Mouse (Mus musculus): Measurements from ENCODE around the gene March4. TPM values are rescaled to one million over a fixed set of nuclear protein-coding genes. Genes with fewer than 3 reads are reported as not detected.

March4 gene
- polyA plus RNA-seq, 1 experiment = not detected

- no peak for TF ChIP-seq CTCF (IDR thresholded peaks at IDR 0.05; ENCODE audit: low read depth, low read length)
- TF ChIP-seq POLR2A (IDR thresholded peaks at IDR 0.05; ENCODE audit: insufficient read depth, low read length) = no peak
- TF ChIP-seq EP300 (IDR thresholded peaks at IDR 0.05; ENCODE audit: insufficient read depth, low read depth, low read length) = no peak
These were observed 25.8 kb downstream of the March4 start for GRCm38 (mm10) chr1:72510778-72511520.

GRCm38 (mm10) chr1:72509551-72509950, 27.2 kb downstream of the March4 start:
- Histone ChIP-seq H3K27me3 (ENCODE audit: control insufficient read depth, insufficient read depth, low read length, poor library complexity, severe bottlenecking) (no peaks in the 10 kb centered on the region; the same call in 1 of the 2 replicates), H3K4me1 (ENCODE audit: control insufficient read depth, insufficient read depth, low read length) (peaks cover 2% of the 10 kb centered on the region), H3K4me3 (ENCODE audit: low read depth, low read length) (no peak overlapping the region), H3K36me3 (ENCODE audit: control insufficient read depth, insufficient read depth, low read length, poor library complexity, severe bottlenecking) (no peaks in the 10 kb centered on the region), H3K9ac (ENCODE audit: low read depth, poor library complexity, severe bottlenecking) (no peak overlapping the region), H3K9me3 (replicated peaks; ENCODE audit: control insufficient read depth, insufficient read depth, low read length, poor library complexity, severe bottlenecking) (no peaks in the 10 kb centered on the region), H3K27ac (ENCODE audit: insufficient read depth, low read length) (no peak overlapping the region)
- TF ChIP-seq POLR2A (IDR thresholded peaks at IDR 0.05; ENCODE audit: insufficient read depth, low read length) (no peak), EP300 (IDR thresholded peaks at IDR 0.05; ENCODE audit: insufficient read depth, low read depth, low read length) (no peak), CTCF (IDR thresholded peaks at IDR 0.05; ENCODE audit: low read depth, low read length) (no peak)

More at GRCm38 (mm10) chr1:72510778-72511520, 25.8 kb downstream of the March4 start:
- Histone ChIP-seq H3K9me3 (replicated peaks; ENCODE audit: control insufficient read depth, insufficient read depth, low read length, poor library complexity, severe bottlenecking) (no peaks in the 10 kb centered on the region), H3K4me1 (ENCODE audit: control insufficient read depth, insufficient read depth, low read length) (peaks cover 2% of the 10 kb centered on the region), H3K36me3 (ENCODE audit: control insufficient read depth, insufficient read depth, low read length, poor library complexity, severe bottlenecking) (no peaks in the 10 kb centered on the region), H3K27me3 (ENCODE audit: control insufficient read depth, insufficient read depth, low read length, poor library complexity, severe bottlenecking) (no peaks in the 10 kb centered on the region), H3K27ac (ENCODE audit: insufficient read depth, low read length) (no peak overlapping the region), H3K9ac (ENCODE audit: low read depth, poor library complexity, severe bottlenecking) (no peak overlapping the region), H3K4me3 (ENCODE audit: low read depth, low read length) (no peak overlapping the region)

DNA sequence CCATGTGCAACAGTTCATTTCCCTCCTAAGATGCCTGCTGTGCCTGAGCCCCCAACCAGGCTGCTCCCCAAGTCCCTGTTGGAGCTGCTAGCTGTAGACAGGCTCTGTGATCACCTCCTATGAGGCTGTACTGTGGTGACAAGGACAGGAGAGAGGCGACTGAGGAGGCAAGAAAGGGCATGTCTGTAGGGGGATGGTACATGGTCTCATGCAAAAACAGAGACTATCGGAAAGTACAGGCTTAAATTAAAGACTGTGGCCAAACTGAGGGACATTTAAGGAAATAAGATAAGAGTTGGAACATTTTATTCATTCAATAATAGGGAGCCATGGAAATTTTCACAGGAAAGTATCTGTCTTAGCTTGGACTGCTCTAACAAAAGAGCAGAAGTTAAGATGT, 29.1 kb downstream of the March4 start:
- no peak for TF ChIP-seq EP300 (IDR thresholded peaks at IDR 0.05; ENCODE audit: insufficient read depth, low read depth, low read length)
- TF ChIP-seq POLR2A (IDR thresholded peaks at IDR 0.05; ENCODE audit: insufficient read depth, low read length) = no peak
- no peak for TF ChIP-seq CTCF (IDR thresholded peaks at IDR 0.05; ENCODE audit: low read depth, low read length)
- Histone ChIP-seq H3K9me3 (replicated peaks; ENCODE audit: control insufficient read depth, insufficient read depth, low read length, poor library complexity, severe bottlenecking) (no peaks in the 10 kb centered on the region), H3K27me3 (ENCODE audit: control insufficient read depth, insufficient read depth, low read length, poor library complexity, severe bottlenecking) (no peaks in the 10 kb centered on the region; the same call in 1 of the 2 replicates), H3K36me3 (ENCODE audit: control insufficient read depth, insufficient read depth, low read length, poor library complexity, severe bottlenecking) (no peaks in the 10 kb centered on the region), H3K4me3 (ENCODE audit: low read depth, low read length) (no peak overlapping the region), H3K9ac (ENCODE audit: low read depth, poor library complexity, severe bottlenecking) (no peak overlapping the region), H3K4me1 (ENCODE audit: control insufficient read depth, insufficient read depth, low read length) (peaks cover 2% of the 10 kb centered on the region), H3K27ac (ENCODE audit: insufficient read depth, low read length) (no peak overlapping the region)

- TF ChIP-seq EP300 (IDR thresholded peaks at IDR 0.05; ENCODE audit: insufficient read depth, low read depth, low read length) (no peak), CTCF (IDR thresholded peaks at IDR 0.05; ENCODE audit: low read depth, low read length) (no peak), POLR2A (IDR thresholded peaks at IDR 0.05; ENCODE audit: insufficient read depth, low read length) (no peak)
- H3K36me3 ChIP-seq (ENCODE audit: control insufficient read depth, insufficient read depth, low read length, poor library complexity, severe bottlenecking) = no peaks in the 10 kb centered on the region
- H3K4me3 ChIP-seq (ENCODE audit: low read depth, low read length) = no peak overlapping the region
- H3K9ac ChIP-seq (ENCODE audit: low read depth, poor library complexity, severe bottlenecking) = no peak overlapping the region
- H3K4me1 ChIP-seq (ENCODE audit: control insufficient read depth, insufficient read depth, low read length) = peaks cover 2% of the 10 kb centered on the region
- H3K27me3 ChIP-seq (ENCODE audit: control insufficient read depth, insufficient read depth, low read length, poor library complexity, severe bottlenecking) = no peaks in the 10 kb centered on the region; the same call in 1 of the 2 replicates
- H3K9me3 ChIP-seq (replicated peaks; ENCODE audit: control insufficient read depth, insufficient read depth, low read length, poor library complexity, severe bottlenecking) = no peaks in the 10 kb centered on the region
- H3K27ac ChIP-seq (ENCODE audit: insufficient read depth, low read length) = no peak overlapping the region
These were observed 30.5 kb downstream of the March4 start for GRCm38 (mm10) chr1:72506202-72506601.

DNA sequence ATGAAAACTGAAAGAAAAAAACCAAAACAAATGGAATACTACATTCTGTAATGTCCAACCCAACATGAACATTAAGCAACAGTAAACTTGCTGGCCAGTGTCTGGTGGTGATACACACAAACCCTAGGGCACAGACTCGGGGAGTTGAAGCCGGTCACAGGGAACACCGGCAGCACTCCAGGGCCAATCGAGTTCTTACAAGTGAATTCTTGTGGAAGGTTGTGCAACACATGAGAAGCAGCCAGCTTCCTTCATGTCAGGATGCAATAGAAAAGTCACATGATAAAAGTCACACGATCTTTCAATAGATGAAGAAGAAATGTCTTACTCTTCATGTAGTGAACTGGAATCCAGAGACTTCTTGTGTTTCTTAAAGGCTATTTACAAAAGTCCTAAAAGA, 39.1 kb downstream of the March4 start:
- H3K4me3 ChIP-seq (ENCODE audit: low read depth, low read length) = no peak overlapping the region
- no peaks in the 10 kb centered on the region for H3K9me3 ChIP-seq (replicated peaks; ENCODE audit: control insufficient read depth, insufficient read depth, low read length, poor library complexity, severe bottlenecking)
- no peak for TF ChIP-seq EP300 (IDR thresholded peaks at IDR 0.05; ENCODE audit: insufficient read depth, low read depth, low read length)
- no peak for TF ChIP-seq CTCF (IDR thresholded peaks at IDR 0.05; ENCODE audit: low read depth, low read length)
- no peak for TF ChIP-seq POLR2A (IDR thresholded peaks at IDR 0.05; ENCODE audit: insufficient read depth, low read length)

GRCm38 (mm10) chr1:72493454-72493853, 43.3 kb downstream of the March4 start:
- Histone ChIP-seq H3K27ac (ENCODE audit: insufficient read depth, low read length) (no peak overlapping the region), H3K36me3 (ENCODE audit: control insufficient read depth, insufficient read depth, low read length, poor library complexity, severe bottlenecking) (no peaks in the 10 kb centered on the region), H3K27me3 (ENCODE audit: control insufficient read depth, insufficient read depth, low read length, poor library complexity, severe bottlenecking) (no peaks in the 10 kb centered on the region), H3K9me3 (replicated peaks; ENCODE audit: control insufficient read depth, insufficient read depth, low read length, poor library complexity, severe bottlenecking) (no peaks in the 10 kb centered on the region), H3K9ac (ENCODE audit: low read depth, poor library complexity, severe bottlenecking) (no peak overlapping the region), H3K4me1 (ENCODE audit: control insufficient read depth, insufficient read depth, low read length) (peaks cover 5% of the 10 kb centered on the region), H3K4me3 (ENCODE audit: low read depth, low read length) (no peak overlapping the region)
- TF ChIP-seq CTCF (IDR thresholded peaks at IDR 0.05; ENCODE audit: low read depth, low read length) = no peak

More for the DNA sequence above, 39.1 kb downstream of the March4 start:
- Histone ChIP-seq H3K27me3 (ENCODE audit: control insufficient read depth, insufficient read depth, low read length, poor library complexity, severe bottlenecking) (no peaks in the 10 kb centered on the region), H3K9ac (ENCODE audit: low read depth, poor library complexity, severe bottlenecking) (no peak overlapping the region), H3K4me1 (ENCODE audit: control insufficient read depth, insufficient read depth, low read length) (no peaks in the 10 kb centered on the region), H3K36me3 (ENCODE audit: control insufficient read depth, insufficient read depth, low read length, poor library complexity, severe bottlenecking) (no peaks in the 10 kb centered on the region), H3K27ac (ENCODE audit: insufficient read depth, low read length) (no peak overlapping the region)

All from ES-Bruce4 (cell line).